Mouse (Mus musculus) small intestine, adult 2 months (tissue): ENCODE results near the gene Mb21d2.

ENCODE experiments used
- CTCF ChIP-seq: fragments of 200-500 bp; IDR thresholded peaks from 2 replicates; pipeline ENCODE4 v1.5.1; 2012; ENCODE audit warnings: low read depth, mild to moderate bottlenecking, control low read depth, inconsistent platforms, low read length, moderate library complexity, mixed read lengths; ENCODE audit not compliant: insufficient replicate concordance, insufficient read length; ENCODE audit errors: extremely low read depth
- POLR2A ChIP-seq: fragments of 200-500 bp; IDR thresholded peaks from 2 replicates; pipeline ENCODE4 v1.6.1; 2012; ENCODE audit warnings: low read depth, mild to moderate bottlenecking, control low read depth, inconsistent platforms, low read length, moderate library complexity

- TF ChIP-seq CTCF (no peak), POLR2A (no peak)
These were observed 953 bp upstream of the Mb21d2 start for GRCm38 (mm10) chr16:28930426-28930825.
